Mouse (Mus musculus) ES-E14 (cell line): Measurements from ENCODE around the gene Cacna1g.

Source experiments
- CHD2 ChIP-seq: IDR thresholded peaks from 2 replicates; pipeline ENCODE4 v1.6.1; 2014; ENCODE audit warnings: mild to moderate bottlenecking, low read depth, low read length, inconsistent platforms
- HCFC1 ChIP-seq: IDR thresholded peaks from 2 replicates; pipeline ENCODE4 v1.6.1; 2012; ENCODE audit warnings: low read length, inconsistent platforms, borderline replicate concordance; ENCODE audit not compliant: insufficient read depth

DNA sequence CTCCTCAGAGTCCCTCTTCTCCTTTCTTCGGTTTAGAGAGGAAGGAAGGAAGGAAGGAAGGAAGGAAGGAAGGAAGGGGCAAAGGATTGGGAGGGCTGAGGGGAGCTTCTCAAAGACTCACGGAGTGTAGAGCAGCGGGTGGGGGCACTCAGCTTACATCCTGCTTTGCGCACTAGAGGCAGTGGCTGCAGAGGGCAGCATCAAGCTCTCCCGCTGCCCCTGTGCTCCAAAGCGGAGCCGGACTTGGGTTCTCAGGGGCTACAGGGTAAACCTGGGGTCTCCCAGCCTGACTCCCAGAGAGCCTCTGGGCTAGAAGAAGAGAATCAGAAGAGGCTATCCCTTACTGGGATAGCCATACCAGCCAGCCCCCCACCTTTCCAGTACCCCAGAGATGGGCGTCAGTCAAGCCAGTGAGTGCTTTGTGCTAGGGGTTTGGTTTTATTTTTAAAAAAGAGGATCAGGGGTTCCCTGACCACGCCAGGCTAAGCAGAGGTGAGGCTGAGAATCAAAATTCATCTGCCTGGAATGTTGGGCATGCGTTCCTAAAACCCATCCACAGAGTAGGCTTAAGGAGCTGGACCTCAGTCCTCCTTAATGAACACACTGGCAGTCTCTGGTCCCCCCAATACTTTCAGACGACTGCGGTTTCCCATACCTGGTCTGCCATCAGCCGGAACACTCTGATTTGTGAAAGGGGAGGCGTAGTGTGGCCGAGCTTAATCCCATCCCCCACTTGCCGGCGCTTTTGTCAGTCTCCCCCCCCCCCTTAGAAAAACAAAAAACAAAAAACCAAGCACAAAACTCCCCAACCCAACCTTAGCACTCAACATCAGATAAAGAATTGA is 2.0 kb downstream of the Cacna1g start:
- no peak for TF ChIP-seq HCFC1
- TF ChIP-seq CHD2, result no peak
